Mouse (Mus musculus) liver, adult 2 months (tissue): ENCODE data around the gene Lyrm7.

Experiments used
- CTCF ChIP-seq: fragments of 200-500 bp; IDR thresholded peaks from 2 replicates; pipeline ENCODE4 v1.5.1; 2011; ENCODE audit warnings: low read depth, low read length, control low read depth
- POLR2A ChIP-seq: fragments of 200-500 bp; IDR thresholded peaks from 2 replicates; pipeline ENCODE4 v1.6.1; 2011; ENCODE audit warnings: low read length, control low read depth; ENCODE audit not compliant: insufficient read depth; ENCODE audit errors: extremely low read depth

DNA sequence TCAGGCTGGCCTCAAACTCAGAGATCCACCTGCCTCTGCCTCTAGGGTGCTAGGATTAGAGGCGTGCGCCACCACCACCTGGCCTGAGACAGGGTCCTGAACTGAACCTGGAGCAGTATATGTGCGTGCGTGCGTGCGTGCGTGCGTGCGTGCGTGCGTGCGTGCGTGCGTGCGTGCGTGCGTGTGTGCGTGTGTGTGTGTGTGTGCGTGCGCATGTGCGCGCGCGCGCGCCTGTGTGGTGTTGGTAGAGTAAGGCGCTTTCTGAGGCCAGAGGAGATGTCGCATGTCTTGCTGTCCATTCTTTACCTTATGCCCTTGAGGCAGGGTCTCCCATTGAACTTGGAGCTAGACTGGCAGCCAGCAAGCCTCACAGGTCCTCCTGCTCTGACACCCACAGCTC is 53.8 kb downstream of the Lyrm7 start:
- TF ChIP-seq CTCF (no peak), POLR2A (no peak)
